Mouse (Mus musculus) midbrain, embryonic 12.5 days (tissue): ENCODE results near the gene Exoc3l. TPM values are rescaled to one million over a fixed set of nuclear protein-coding genes. Genes with fewer than 3 reads are reported as not detected.

Experiments
- ATAC-seq: fragments of 200-750 bp; cut with Nextera tagmentation; 2 replicates; pipeline ENCODE4 v1.8.0; 2017; ENCODE audit warnings: low read depth, moderate TSS enrichment, moderate library complexity; ENCODE audit not compliant: low FRiP score
- H3K27ac ChIP-seq: fragments of 300-500 bp; sonication (generic); replicated peaks from 2 replicates; pipeline ENCODE4 v1.5.1; 2016; ENCODE audit warnings: mild to moderate bottlenecking
- H3K27me3 ChIP-seq: fragments of 300-500 bp; sonication (generic); 2 replicates; pipeline ENCODE4 v1.6.1; 2016; ENCODE audit warnings: mild to moderate bottlenecking
- H3K36me3 ChIP-seq: fragments of 300-500 bp; sonication (generic); 2 replicates; pipeline ENCODE4 v1.6.1; 2016
- H3K4me1 ChIP-seq: fragments of 300-500 bp; sonication (generic); 2 replicates; pipeline ENCODE4 v1.6.1; 2016
- H3K4me2 ChIP-seq: fragments of 300-500 bp; sonication (generic); replicated peaks from 2 replicates; pipeline ENCODE4 v1.6.1; 2016; ENCODE audit warnings: mild to moderate bottlenecking, moderate library complexity
- H3K4me3 ChIP-seq: fragments of 300-500 bp; sonication (generic); 2 replicates; pipeline ENCODE4 v1.5.1; 2016; ENCODE audit warnings: mild to moderate bottlenecking
- H3K9ac ChIP-seq: fragments of 300-500 bp; sonication (generic); replicated peaks from 2 replicates; pipeline ENCODE4 v1.6.1; 2016; ENCODE audit warnings: mild to moderate bottlenecking, moderate library complexity
- H3K9me3 ChIP-seq: fragments of 300-500 bp; sonication (generic); 2 replicates; pipeline ENCODE4 v1.6.1; 2016; ENCODE audit warnings: mild to moderate bottlenecking
- WGBS: fragments of 180-500 bp; shearing (Covaris S2); methylation state at CpG from one replicate; pipeline ENCODE4 v1.1.7; 2016; 5-methylcytosine and 5-hydroxymethylcytosine counted together
- polyA plus RNA-seq: library from polyadenylated mRNA; unstranded; fragments of >200 nt; fragmentation: Nextera tagmentation; extraction: Ambion mirVana; gene quantifications from 2 replicates; pipeline ENCODE4 v1.2.1, GENCODE M21; 2016

The Exoc3l gene
- polyA plus RNA-seq, 1 experiment from 2014 or later: 12.0 TPM

DNA sequence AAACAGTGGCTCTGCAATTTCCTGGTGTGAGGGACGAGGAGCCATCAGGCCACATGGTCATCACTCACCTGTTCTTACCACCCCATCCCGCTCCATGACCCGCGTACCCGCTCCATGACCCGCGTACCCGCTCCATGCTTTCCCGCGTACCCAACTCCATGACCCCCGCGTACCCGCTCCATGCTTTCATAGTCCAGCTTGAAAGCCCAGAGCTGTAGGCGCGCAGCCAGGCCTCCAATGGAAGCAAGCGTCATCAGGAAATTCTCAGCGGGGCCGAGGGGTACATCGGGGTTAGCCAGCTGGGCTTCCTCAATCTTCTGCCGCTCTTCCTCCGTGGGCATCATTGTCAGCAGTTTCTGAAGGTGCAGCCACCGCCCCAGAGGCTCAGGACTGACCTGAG, 35.6 kb upstream of the Exoc3l start:
- no peak overlapping the region for H3K27ac ChIP-seq
- no peaks in the 10 kb centered on the region for H3K27me3 ChIP-seq
- H3K9me3 ChIP-seq: no peaks in the 10 kb centered on the region
- peaks cover 72% of the 10 kb centered on the region for H3K36me3 ChIP-seq
- no peak overlapping the region for H3K4me3 ChIP-seq
- H3K9ac ChIP-seq: no peak overlapping the region
- WGBS: 97% methylated on average over 22 of the region's 22 CpGs
- H3K4me2 ChIP-seq: no peak overlapping the region
- H3K4me1 ChIP-seq: peaks cover 11% of the 10 kb centered on the region
- no peak for ATAC-seq

GRCm38 (mm10) chr8:105330325-105330724, 34.4 kb upstream of the Exoc3l start:
- WGBS: 94% methylated on average over 12 of the region's 12 CpGs
- H3K4me2 ChIP-seq: no peak overlapping the region
- peaks cover 14% of the 10 kb centered on the region for H3K4me1 ChIP-seq
- no peaks in the 10 kb centered on the region for H3K27me3 ChIP-seq
- no peak overlapping the region for H3K27ac ChIP-seq
- no peak overlapping the region for H3K4me3 ChIP-seq
- no peak for ATAC-seq
- no peaks in the 10 kb centered on the region for H3K9me3 ChIP-seq
- H3K9ac ChIP-seq: no peak overlapping the region
- H3K36me3 ChIP-seq: peaks cover 68% of the 10 kb centered on the region

DNA sequence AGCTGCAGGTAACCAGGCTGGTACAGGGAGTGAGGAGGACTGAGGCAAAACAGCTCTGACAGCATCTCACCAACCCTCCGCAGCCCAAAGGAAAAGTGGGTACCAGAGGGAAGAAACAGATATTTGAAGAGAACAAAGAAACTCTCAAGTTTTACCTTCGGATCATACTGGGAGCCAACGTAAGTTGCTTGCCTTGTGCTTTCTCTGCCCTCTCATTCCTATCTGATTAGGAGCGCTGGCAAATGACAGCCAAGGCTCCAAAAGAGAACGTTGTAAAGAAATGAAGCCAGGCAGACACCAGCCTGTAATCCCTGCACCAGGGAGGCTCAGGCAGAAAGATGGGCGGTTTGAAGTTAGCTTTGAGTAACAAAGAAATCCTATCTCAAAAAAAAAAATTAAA, 31.1 kb upstream of the Exoc3l start:
- H3K9me3 ChIP-seq: no peaks in the 10 kb centered on the region
- 37% methylated on average over 6 of the region's 6 CpGs for WGBS
- H3K4me2 ChIP-seq: peak overlapping the region; percentile 70
- peak overlapping the region; percentile 83 for H3K4me3 ChIP-seq
- H3K36me3 ChIP-seq: peaks cover 54% of the 10 kb centered on the region
- no peak overlapping the region for H3K27ac ChIP-seq
- H3K9ac ChIP-seq: peak overlapping the region; percentile 74
- ATAC-seq: no peak
- H3K4me1 ChIP-seq: peaks cover 20% of the 10 kb centered on the region
- no peaks in the 10 kb centered on the region for H3K27me3 ChIP-seq

GRCm38 (mm10) chr8:105326141-105326672, 30.3 kb upstream of the Exoc3l start, which contains the start of the genes Lrrc29 and Tmem208:
Gene Lrrc29 (minus strand): TSS chr8:105326278.
Gene Tmem208 (plus strand): TSS chr8:105326354.
- Histone ChIP-seq H3K4me3 (peak within 1 kb of the TSS; percentile 83), H3K4me1 (peaks cover 20% of the 10 kb centered on the region), H3K4me2 (peak within 1 kb of the TSS; percentile 86), H3K9me3 (no peaks in the 10 kb centered on the region), H3K36me3 (peaks cover 46% of the 10 kb centered on the region), H3K9ac (peak within 1 kb of the TSS; percentile 74), H3K27me3 (no peaks in the 10 kb centered on the region), H3K27ac (peak within 1 kb of the TSS; percentile 71)
- peak; percentile 93 for ATAC-seq
- WGBS: 0% methylated on average over 36 of the region's 36 CpGs

GRCm38 (mm10) chr8:105325641-105326093, 29.8 kb upstream of the Exoc3l start:
- Histone ChIP-seq H3K9me3 (no peaks in the 10 kb centered on the region), H3K4me1 (peaks cover 20% of the 10 kb centered on the region), H3K4me3 (peak overlapping the region; percentile 83), H3K4me2 (peak overlapping the region; percentile 86), H3K36me3 (peaks cover 41% of the 10 kb centered on the region), H3K9ac (peak overlapping the region; percentile 74), H3K27me3 (no peaks in the 10 kb centered on the region), H3K27ac (peak overlapping the region; percentile 71)
- WGBS: 2% methylated on average over 12 of the region's 12 CpGs
- ATAC-seq: peak; percentile 65; the same call in 1 of the 2 replicates

DNA sequence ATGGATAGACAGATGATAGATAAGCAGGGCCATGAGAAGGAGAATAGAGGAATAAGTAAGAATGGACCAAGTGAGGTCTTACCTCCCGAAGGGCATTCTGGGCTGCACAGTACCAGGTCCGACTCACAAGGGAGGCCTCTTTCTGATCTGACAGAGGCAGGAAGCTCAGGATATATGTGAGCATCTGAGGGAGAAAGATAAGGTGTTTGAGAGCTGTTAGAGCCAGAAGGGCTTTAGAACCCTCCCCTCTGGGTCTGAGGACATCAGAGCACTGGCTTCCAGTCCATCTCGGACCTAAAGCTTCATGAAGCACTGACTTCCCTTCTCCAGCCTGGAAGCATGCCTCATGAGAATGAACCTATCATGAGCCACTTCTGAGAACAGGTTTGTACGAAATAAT, 27.3 kb upstream of the Exoc3l start:
- H3K4me2 ChIP-seq: no peak overlapping the region
- H3K9ac ChIP-seq: no peak overlapping the region
- ATAC-seq: no peak
- peaks cover 20% of the 10 kb centered on the region for H3K4me1 ChIP-seq
- no peaks in the 10 kb centered on the region for H3K27me3 ChIP-seq
- no peak overlapping the region for H3K4me3 ChIP-seq
- WGBS: 91% methylated on average over 4 of the region's 4 CpGs
- H3K9me3 ChIP-seq: no peaks in the 10 kb centered on the region
- peaks cover 27% of the 10 kb centered on the region for H3K36me3 ChIP-seq
- no peak overlapping the region for H3K27ac ChIP-seq

DNA sequence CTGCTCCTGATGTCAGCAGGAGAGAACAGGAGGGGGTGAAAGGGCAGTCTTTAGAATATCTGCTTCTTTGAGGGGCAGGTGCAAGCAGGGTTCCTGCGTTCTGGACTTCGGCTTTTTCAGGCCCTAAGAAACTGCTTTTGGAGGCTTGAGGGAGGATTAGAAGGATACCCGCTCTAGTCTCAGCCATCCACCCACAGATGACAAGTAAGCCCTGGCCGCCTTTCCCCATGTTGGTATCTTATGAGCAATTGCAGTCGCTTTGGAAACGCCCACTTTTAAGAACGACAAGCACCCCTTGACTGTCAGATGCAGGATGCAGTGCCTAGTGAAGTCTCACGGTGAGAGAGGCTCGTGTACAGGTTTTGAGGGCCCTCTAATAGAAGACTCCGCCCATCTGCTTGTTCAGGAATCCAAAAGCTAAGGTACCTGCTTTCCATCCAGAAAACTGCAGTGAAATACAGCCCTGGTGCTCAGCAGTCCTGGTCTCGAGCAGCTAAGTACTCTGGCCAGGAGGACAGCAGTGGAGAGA, 22.8 kb upstream of the Exoc3l start:
- no peaks in the 10 kb centered on the region for H3K9me3 ChIP-seq
- H3K4me3 ChIP-seq: no peak overlapping the region
- WGBS: 87% methylated on average over 11 of the region's 11 CpGs
- H3K4me2 ChIP-seq: no peak overlapping the region
- H3K36me3 ChIP-seq: peaks cover 62% of the 10 kb centered on the region
- no peak overlapping the region for H3K9ac ChIP-seq
- H3K4me1 ChIP-seq: no peaks in the 10 kb centered on the region
- no peaks in the 10 kb centered on the region for H3K27me3 ChIP-seq
- no peak for ATAC-seq
- H3K27ac ChIP-seq: no peak overlapping the region

DNA sequence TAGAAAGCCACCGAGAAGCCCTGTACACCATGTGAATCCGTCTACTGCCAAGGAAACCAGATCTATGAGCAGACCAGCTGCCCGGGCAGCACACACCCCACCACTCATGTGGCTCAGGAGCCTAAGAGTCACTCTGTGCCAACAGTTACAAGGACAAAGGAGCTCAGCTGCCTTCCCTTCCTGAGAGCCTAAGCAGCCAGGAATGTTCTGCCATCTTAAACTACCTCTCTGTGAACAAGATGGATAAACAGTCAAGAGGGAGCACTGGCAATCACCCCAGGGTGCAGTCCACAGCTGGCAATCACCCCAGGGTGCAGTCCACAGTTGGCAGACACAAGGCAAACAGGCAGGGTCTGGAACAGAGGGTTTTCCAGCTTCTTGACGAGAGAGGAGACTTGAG, 22.0 kb upstream of the Exoc3l start:
- no peak overlapping the region for H3K4me3 ChIP-seq
- H3K27me3 ChIP-seq: no peaks in the 10 kb centered on the region
- no peak for ATAC-seq
- H3K27ac ChIP-seq: no peak overlapping the region
- H3K9me3 ChIP-seq: no peaks in the 10 kb centered on the region
- no peaks in the 10 kb centered on the region for H3K4me1 ChIP-seq
- no peak overlapping the region for H3K4me2 ChIP-seq
- 88% methylated on average over 4 of the region's 4 CpGs for WGBS
- peaks cover 64% of the 10 kb centered on the region for H3K36me3 ChIP-seq
- no peak overlapping the region for H3K9ac ChIP-seq

- H3K27ac ChIP-seq: no peak overlapping the region
- H3K4me3 ChIP-seq: no peak overlapping the region
- no peak overlapping the region for H3K9ac ChIP-seq
- no peak for ATAC-seq
- WGBS: 93% methylated on average over 18 of the region's 18 CpGs
- no peaks in the 10 kb centered on the region for H3K9me3 ChIP-seq
- H3K36me3 ChIP-seq: peaks cover 65% of the 10 kb centered on the region
- H3K4me1 ChIP-seq: no peaks in the 10 kb centered on the region
- H3K27me3 ChIP-seq: no peaks in the 10 kb centered on the region
- H3K4me2 ChIP-seq: no peak overlapping the region
These were observed 19.3 kb upstream of the Exoc3l start for GRCm38 (mm10) chr8:105315073-105315769.

DNA sequence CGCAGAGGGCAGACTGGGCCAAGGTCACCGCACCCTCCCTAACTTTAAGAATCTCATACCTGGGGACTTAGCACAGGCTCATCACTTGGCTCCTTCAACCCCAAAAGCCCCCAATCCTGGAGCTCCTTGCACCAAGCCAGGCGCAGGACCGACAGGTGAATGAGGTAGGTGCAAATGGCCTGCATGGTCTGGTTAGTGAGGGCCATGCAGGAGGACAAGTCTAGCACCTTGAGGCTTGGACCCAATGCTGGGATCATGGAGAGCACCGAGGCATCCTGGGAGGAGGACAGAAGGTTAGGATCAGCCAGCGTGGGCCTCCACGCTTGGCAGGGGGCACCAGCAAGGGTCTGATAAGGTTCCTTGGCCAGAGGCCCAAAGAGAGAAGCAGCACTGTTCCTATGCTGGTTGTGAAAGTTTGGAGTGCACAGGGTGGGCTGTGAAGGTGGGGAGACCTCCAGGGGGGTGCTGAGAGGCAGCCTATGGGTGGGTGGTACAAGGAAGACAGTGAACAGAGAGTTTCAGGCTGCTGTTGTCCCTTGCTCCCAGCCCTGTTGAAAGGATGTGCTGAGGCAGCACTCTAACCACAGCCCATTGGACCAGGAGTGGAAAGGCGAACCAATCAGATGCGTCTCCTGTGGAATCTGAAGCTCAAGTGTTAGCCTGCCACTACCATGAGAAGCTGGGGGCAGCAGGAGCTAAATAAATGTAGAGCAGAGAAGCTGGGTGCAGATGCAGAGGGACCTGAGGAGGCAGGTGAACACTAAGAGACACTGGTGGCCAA, 17.9 kb upstream of the Exoc3l start:
- no peak overlapping the region for H3K9ac ChIP-seq
- H3K27me3 ChIP-seq: no peaks in the 10 kb centered on the region
- ATAC-seq: no peak
- peaks cover 72% of the 10 kb centered on the region for H3K36me3 ChIP-seq
- no peak overlapping the region for H3K4me3 ChIP-seq
- no peak overlapping the region for H3K4me2 ChIP-seq
- H3K27ac ChIP-seq: no peak overlapping the region
- H3K9me3 ChIP-seq: no peaks in the 10 kb centered on the region
- 88% methylated on average over 9 of the region's 9 CpGs for WGBS
- no peaks in the 10 kb centered on the region for H3K4me1 ChIP-seq

DNA sequence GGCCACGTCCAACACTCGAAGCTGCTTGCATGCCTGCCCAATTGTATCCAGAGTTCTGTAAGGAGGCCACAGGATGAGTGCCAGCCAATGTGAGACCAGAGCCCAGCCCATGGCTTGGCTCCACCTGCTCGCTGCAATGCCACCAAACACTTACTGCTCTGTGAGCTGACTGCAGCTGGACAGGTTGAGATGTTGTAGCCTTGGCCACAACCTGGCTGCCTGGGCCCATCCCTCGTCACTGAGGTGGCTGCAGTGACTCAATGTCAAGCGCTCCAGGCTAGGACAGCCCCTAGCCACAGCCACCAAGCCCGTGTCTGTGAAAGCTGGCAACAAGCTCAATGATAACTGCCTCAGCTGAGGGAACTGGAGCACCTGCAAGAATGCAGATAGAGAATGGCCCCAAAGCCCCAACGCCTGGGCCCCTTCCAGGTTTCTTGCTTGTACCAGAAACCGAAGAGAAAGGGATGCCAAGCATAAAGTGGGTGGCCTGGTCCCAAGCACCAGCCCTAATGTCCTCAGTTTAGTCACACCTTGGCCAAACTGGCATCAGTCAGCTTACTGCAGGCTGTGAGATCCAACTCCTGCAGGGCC, 17.1 kb upstream of the Exoc3l start:
- no peak for ATAC-seq
- Histone ChIP-seq H3K4me2 (no peak overlapping the region), H3K4me1 (no peaks in the 10 kb centered on the region), H3K9me3 (no peaks in the 10 kb centered on the region), H3K4me3 (no peak overlapping the region), H3K36me3 (peaks cover 73% of the 10 kb centered on the region), H3K9ac (no peak overlapping the region), H3K27me3 (no peaks in the 10 kb centered on the region), H3K27ac (no peak overlapping the region)
- WGBS: 88% methylated on average over 8 of the region's 8 CpGs
